Mouse (Mus musculus) heart, embryonic 11.5 days (tissue): ENCODE results near the gene Slc24a3. TPM values are rescaled to one million over a fixed set of nuclear protein-coding genes. Genes with fewer than 3 reads are reported as not detected.

Experiments
- ATAC-seq: fragments of 200-750 bp; cut with Nextera tagmentation; replicated peaks from 2 replicates; pipeline ENCODE4 v1.8.0; 2017; ENCODE audit warnings: moderate library complexity; ENCODE audit not compliant: insufficient number of reproducible peaks, low FRiP score, low TSS enrichment
- H3K27ac ChIP-seq: fragments of 300-500 bp; sonication (generic); 2 replicates; pipeline ENCODE4 v1.5.1; 2014; ENCODE audit warnings: mild to moderate bottlenecking, low read depth, low read length
- H3K27me3 ChIP-seq: fragments of 300-500 bp; sonication (generic); 2 replicates; pipeline ENCODE4 v1.6.1; 2014; ENCODE audit warnings: mild to moderate bottlenecking, low read length, mixed read lengths; ENCODE audit not compliant: control insufficient read depth, insufficient read depth
- H3K36me3 ChIP-seq: fragments of 300-500 bp; sonication (generic); 2 replicates; pipeline ENCODE4 v1.6.1; 2014; ENCODE audit warnings: mild to moderate bottlenecking, low read length, moderate library complexity, mixed read lengths; ENCODE audit not compliant: control insufficient read depth, insufficient read depth
- H3K4me1 ChIP-seq: fragments of 300-500 bp; sonication (generic); 2 replicates; pipeline ENCODE4 v1.6.1; 2014; ENCODE audit warnings: low read length; ENCODE audit not compliant: control insufficient read depth, insufficient read depth
- H3K4me2 ChIP-seq: fragments of 300-500 bp; sonication (generic); 2 replicates; pipeline ENCODE4 v1.6.1; 2014; ENCODE audit warnings: mild to moderate bottlenecking, moderate library complexity
- H3K4me3 ChIP-seq: fragments of 300-500 bp; sonication (generic); 2 replicates; pipeline ENCODE4 v1.5.1; 2014; ENCODE audit warnings: low read depth, low read length
- H3K9ac ChIP-seq: fragments of 300-500 bp; sonication (generic); 2 replicates; pipeline ENCODE4 v1.6.1; 2014; ENCODE audit warnings: mild to moderate bottlenecking, low read depth, low read length, moderate library complexity
- H3K9me3 ChIP-seq: fragments of 300-500 bp; sonication (generic); replicated peaks from 2 replicates; pipeline ENCODE4 v1.6.1; 2016; ENCODE audit warnings: low read length; ENCODE audit not compliant: control insufficient read depth
- WGBS: fragments of 180-500 bp; shearing (Covaris S2); extraction: QIAGEN DNeasy Blood & Tissue Kit; methylation state at CpG from one replicate; pipeline ENCODE4 v1.1.7; 2014; ENCODE audit not compliant: insufficient replicate concordance; 5-methylcytosine and 5-hydroxymethylcytosine counted together
- polyA plus RNA-seq: library from polyadenylated mRNA; unstranded; fragments of >200 nt; fragmentation: Nextera tagmentation; extraction: Ambion mirVana; gene quantifications from 2 replicates; pipeline ENCODE4 v1.2.1, GENCODE M21; 2014

Slc24a3 gene
- polyA plus RNA-seq, 1 experiment from 2014 or later = 1.7 TPM

- H3K36me3 ChIP-seq = no peaks in the 10 kb centered on the region
- no peak for ATAC-seq
- H3K4me3 ChIP-seq = no peak overlapping the region
- WGBS = 81% methylated on average over 4 of the region's 4 CpGs
- no peak overlapping the region for H3K4me2 ChIP-seq
- no peaks in the 10 kb centered on the region for H3K4me1 ChIP-seq
- no peak overlapping the region for H3K9ac ChIP-seq
- H3K27ac ChIP-seq = no peak overlapping the region
- no peaks in the 10 kb centered on the region for H3K27me3 ChIP-seq
- no peaks in the 10 kb centered on the region for H3K9me3 ChIP-seq
These were observed 78.8 kb downstream of the Slc24a3 start for GRCm38 (mm10) chr2:145246384-145246783.

GRCm38 (mm10) chr2:145248185-145248584 is 80.6 kb downstream of the Slc24a3 start:
- 83% methylated on average over 3 of the region's 3 CpGs for WGBS
- Histone ChIP-seq H3K4me1 (no peaks in the 10 kb centered on the region), H3K4me3 (no peak overlapping the region), H3K36me3 (no peaks in the 10 kb centered on the region), H3K27ac (no peak overlapping the region), H3K9me3 (no peaks in the 10 kb centered on the region), H3K27me3 (no peaks in the 10 kb centered on the region), H3K4me2 (no peak overlapping the region), H3K9ac (no peak overlapping the region)
- no peak for ATAC-seq

- no peak for ATAC-seq
- 57% methylated on average over 3 of the region's 3 CpGs for WGBS
- Histone ChIP-seq H3K9me3 (no peaks in the 10 kb centered on the region), H3K9ac (no peak overlapping the region), H3K27me3 (no peaks in the 10 kb centered on the region), H3K4me2 (no peak overlapping the region), H3K4me1 (no peaks in the 10 kb centered on the region), H3K27ac (no peak overlapping the region), H3K4me3 (no peak overlapping the region), H3K36me3 (no peaks in the 10 kb centered on the region)
These were observed 89.8 kb downstream of the Slc24a3 start for GRCm38 (mm10) chr2:145257332-145257731.

- H3K4me2 ChIP-seq = no peak overlapping the region
- 88% methylated on average over 2 of the region's 2 CpGs for WGBS
- H3K4me3 ChIP-seq = no peak overlapping the region
- no peaks in the 10 kb centered on the region for H3K27me3 ChIP-seq
- no peaks in the 10 kb centered on the region for H3K4me1 ChIP-seq
- H3K9me3 ChIP-seq = no peaks in the 10 kb centered on the region
- no peak overlapping the region for H3K9ac ChIP-seq
- no peak for ATAC-seq
- H3K27ac ChIP-seq = no peak overlapping the region
- no peaks in the 10 kb centered on the region for H3K36me3 ChIP-seq
These were observed 90.3 kb downstream of the Slc24a3 start for GRCm38 (mm10) chr2:145257855-145258254.

- H3K4me1 ChIP-seq = no peaks in the 10 kb centered on the region
These were observed 93.0 kb downstream of the Slc24a3 start for GRCm38 (mm10) chr2:145260574-145260973.

GRCm38 (mm10) chr2:145262153-145262552 is 94.6 kb downstream of the Slc24a3 start:
- no peaks in the 10 kb centered on the region for H3K4me1 ChIP-seq
- H3K9ac ChIP-seq = no peak overlapping the region
- WGBS = 73% methylated on average over 1 of the region's 1 CpGs
- H3K4me2 ChIP-seq = no peak overlapping the region
- H3K4me3 ChIP-seq = no peak overlapping the region
- no peak overlapping the region for H3K27ac ChIP-seq
- no peaks in the 10 kb centered on the region for H3K27me3 ChIP-seq
- no peaks in the 10 kb centered on the region for H3K36me3 ChIP-seq
- no peak for ATAC-seq
- H3K9me3 ChIP-seq = no peaks in the 10 kb centered on the region

More at GRCm38 (mm10) chr2:145260574-145260973, 93.0 kb downstream of the Slc24a3 start:
- Histone ChIP-seq H3K4me3 (no peak overlapping the region), H3K9ac (no peak overlapping the region), H3K27me3 (no peaks in the 10 kb centered on the region), H3K36me3 (no peaks in the 10 kb centered on the region), H3K4me2 (no peak overlapping the region), H3K27ac (no peak overlapping the region), H3K9me3 (no peaks in the 10 kb centered on the region)
- WGBS = 73% methylated on average over 1 of the region's 1 CpGs
- no peak for ATAC-seq

- no peak for ATAC-seq
- no peaks in the 10 kb centered on the region for H3K4me1 ChIP-seq
- H3K9ac ChIP-seq = no peak overlapping the region
- H3K4me3 ChIP-seq = no peak overlapping the region
- no peak overlapping the region for H3K27ac ChIP-seq
- H3K4me2 ChIP-seq = no peak overlapping the region
- 71% methylated on average over 1 of the region's 1 CpGs for WGBS
- H3K9me3 ChIP-seq = no peaks in the 10 kb centered on the region
- H3K27me3 ChIP-seq = no peaks in the 10 kb centered on the region
- H3K36me3 ChIP-seq = no peaks in the 10 kb centered on the region
These were observed 99.2 kb downstream of the Slc24a3 start for GRCm38 (mm10) chr2:145266723-145267122.

- Histone ChIP-seq H3K4me2 (no peak overlapping the region), H3K36me3 (no peaks in the 10 kb centered on the region), H3K27ac (no peak overlapping the region), H3K4me1 (no peaks in the 10 kb centered on the region), H3K4me3 (no peak overlapping the region), H3K9me3 (no peaks in the 10 kb centered on the region), H3K27me3 (no peaks in the 10 kb centered on the region), H3K9ac (no peak overlapping the region)
- no peak for ATAC-seq
These were observed 101.4 kb downstream of the Slc24a3 start for GRCm38 (mm10) chr2:145268971-145269370.

GRCm38 (mm10) chr2:145269410-145269809 is 101.9 kb downstream of the Slc24a3 start:
- no peak for ATAC-seq
- H3K36me3 ChIP-seq = no peaks in the 10 kb centered on the region
- no peaks in the 10 kb centered on the region for H3K9me3 ChIP-seq
- WGBS = 74% methylated on average over 4 of the region's 4 CpGs
- no peak overlapping the region for H3K27ac ChIP-seq
- H3K27me3 ChIP-seq = no peaks in the 10 kb centered on the region
- no peak overlapping the region for H3K9ac ChIP-seq
- H3K4me2 ChIP-seq = no peak overlapping the region
- no peak overlapping the region for H3K4me3 ChIP-seq
- H3K4me1 ChIP-seq = no peaks in the 10 kb centered on the region
